Mouse (Mus musculus): Measurements from ENCODE around the gene Lamc1.

GRCm38 (mm10) chr1:153369011-153369410 is 36.4 kb upstream of the Lamc1 start:
- TF ChIP-seq CTCF (IDR thresholded peaks at IDR 0.05; ENCODE audit: extremely low read depth, insufficient read length, insufficient replicate concordance, low read depth, low read length) (no peak), POLR2A (IDR thresholded peaks at IDR 0.05; ENCODE audit: low read depth, low read length) (no peak)

All from small intestine, adult 2 months (tissue).